Comparison of ENCODE assay signal across 31 mouse cellular contexts in genomic region chr4:117280397-117280930, GRCm38 (mm10). TPM values are rescaled to one million over a fixed set of nuclear protein-coding genes. Genes with fewer than 3 reads are reported as not detected.
DNase-seq lines count a peak whose midpoint lies in the region; ATAC-seq and TF ChIP-seq lines count a peak whose summit lies in the region.
"Had no signal": no experiment of that assay in that cellular context is flagged by ENCODE, and none has a peak within 500 bp of the region (broad histone marks: within the 10 kb centered on the region; RNA-seq: fewer than 3 reads in every experiment).

No protein-coding gene starts in this region.

- peaks cover 95% of the 10 kb centered on the region for H3K36me3 ChIP-seq in forebrain, embryonic 14.5 days (ENCODE audit: control insufficient read depth, insufficient read depth, low read length)
- H3K36me3 ChIP-seq in forebrain, embryonic 13.5 days (ENCODE audit: poor library complexity, severe bottlenecking): peaks cover 100% of the 10 kb centered on the region
- peaks cover 100% of the 10 kb centered on the region for H3K36me3 ChIP-seq in hindbrain, embryonic 10.5 days
- peaks cover 38% of the 10 kb centered on the region; the same call in 1 of the 2 replicates for H3K36me3 ChIP-seq in hindbrain, postnatal 0 days (ENCODE audit: insufficient read depth, low read length)
- peaks cover 95% of the 10 kb centered on the region for H3K36me3 ChIP-seq in midbrain, embryonic 10.5 days
- H3K36me3 ChIP-seq in midbrain, embryonic 13.5 days: peaks cover 79% of the 10 kb centered on the region

- H3K4me2 ChIP-seq in forebrain, embryonic 14.5 days (ENCODE audit: low read length): no peak overlapping the region
- H3K4me2 ChIP-seq in forebrain, embryonic 13.5 days: no peak overlapping the region
- no peak overlapping the region for H3K4me2 ChIP-seq in hindbrain, postnatal 0 days (ENCODE audit: low read depth, low read length)
- no peak overlapping the region for H3K4me2 ChIP-seq in midbrain, embryonic 13.5 days (replicated peaks)
- H3K4me2 ChIP-seq: embryonic facial prominence, embryonic 15.5 days; heart, embryonic 12.5 days; kidney, embryonic 15.5 days; liver, embryonic 11.5 days; lung, embryonic 15.5 days; neural tube, embryonic 15.5 days had no signal

- H3K9ac ChIP-seq in forebrain, embryonic 14.5 days (ENCODE audit: low read length): no peak overlapping the region
- no peak overlapping the region for H3K9ac ChIP-seq in forebrain, embryonic 13.5 days
- H3K9ac ChIP-seq in hindbrain, postnatal 0 days (replicated peaks; ENCODE audit: low read length): no peak overlapping the region
- no peak overlapping the region; the same call in 1 of the 2 replicates for H3K9ac ChIP-seq in midbrain, embryonic 13.5 days (replicated peaks)
- H3K9ac ChIP-seq: embryonic facial prominence, embryonic 15.5 days; heart, embryonic 12.5 days; kidney, embryonic 15.5 days; lung, embryonic 15.5 days; neural tube, embryonic 15.5 days had no signal

- no peak for TF ChIP-seq CTCF in hindbrain, postnatal 0 days (IDR thresholded peaks at IDR 0.05; ENCODE audit: low read depth)

- no peak for ATAC-seq in forebrain, embryonic 14.5 days
- no peak for ATAC-seq in forebrain, embryonic 13.5 days
- no peak for ATAC-seq in hindbrain, postnatal 0 days
- no peak for ATAC-seq in midbrain, embryonic 13.5 days
- ATAC-seq: activated CD4-positive, CD25-positive, alpha-beta regulatory T cell, adult 4 months had no signal

- H3K4me3 ChIP-seq in forebrain, embryonic 14.5 days (ENCODE audit: low read depth, low read length): no peak overlapping the region
- H3K4me3 ChIP-seq in forebrain, embryonic 13.5 days: no peak overlapping the region
- no peak overlapping the region for H3K4me3 ChIP-seq in hindbrain, embryonic 10.5 days
- no peak overlapping the region for H3K4me3 ChIP-seq in hindbrain, postnatal 0 days (ENCODE audit: low read length)
- no peak overlapping the region for H3K4me3 ChIP-seq in midbrain, embryonic 10.5 days
- H3K4me3 ChIP-seq in midbrain, embryonic 13.5 days (replicated peaks): no peak overlapping the region
- H3K4me3 ChIP-seq: embryonic facial prominence, embryonic 10.5 days; embryonic facial prominence, embryonic 15.5 days; heart, adult 2 months; heart, embryonic 12.5 days; kidney, embryonic 15.5 days; lung, embryonic 15.5 days; neural tube, embryonic 15.5 days had no signal

- WGBS in forebrain, embryonic 14.5 days: 89% methylated on average over 8 of the region's 8 CpGs
- 92% methylated on average over 8 of the region's 8 CpGs for WGBS in forebrain, embryonic 13.5 days
- WGBS in hindbrain, embryonic 10.5 days: 92% methylated on average over 8 of the region's 8 CpGs
- 56% methylated on average over 8 of the region's 8 CpGs for WGBS in hindbrain, postnatal 0 days
- 91% methylated on average over 8 of the region's 8 CpGs for WGBS in midbrain, embryonic 10.5 days
- WGBS in midbrain, embryonic 13.5 days: 91% methylated on average over 8 of the region's 8 CpGs

- peaks cover 10% of the 10 kb centered on the region; the same call in 1 of the 2 replicates for H3K4me1 ChIP-seq in forebrain, embryonic 14.5 days (ENCODE audit: control insufficient read depth, insufficient read depth, low read length)
- H3K4me1 ChIP-seq in forebrain, embryonic 13.5 days: peaks cover 36% of the 10 kb centered on the region
- peaks cover 90% of the 10 kb centered on the region for H3K4me1 ChIP-seq in hindbrain, embryonic 10.5 days (replicated peaks)
- H3K4me1 ChIP-seq in hindbrain, postnatal 0 days (ENCODE audit: insufficient read depth, low read length): peaks cover 10% of the 10 kb centered on the region
- peaks cover 88% of the 10 kb centered on the region for H3K4me1 ChIP-seq in midbrain, embryonic 10.5 days
- peaks cover 67% of the 10 kb centered on the region for H3K4me1 ChIP-seq in midbrain, embryonic 13.5 days (replicated peaks)

- DNase-seq in forebrain, embryonic 14.5 days (ENCODE audit: low spot score): no peak
- no peak for DNase-seq in hindbrain, embryonic 10.5 days (ENCODE audit: low spot score)
- DNase-seq in hindbrain, postnatal 0 days (ENCODE audit: low spot score): no peak
- DNase-seq in midbrain, embryonic 10.5 days (ENCODE audit: low spot score): no peak
- no peak for DNase-seq in adrenal gland, adult 18-20 months (ENCODE audit: low spot score in 2 of 2)
- DNase-seq: adrenal gland, adult 8-10 months; cerebellum, adult 8-10 months; cerebellum, postnatal 25 days; heart, adult 2 months; heart, postnatal 4 days; kidney, adult 18-20 months; kidney, postnatal 4 days; lung, postnatal 36 days; retina, postnatal 1 day; right cerebral cortex, postnatal 25 days; thymus, postnatal 14 days had no signal

- no peaks in the 10 kb centered on the region for H3K9me3 ChIP-seq in forebrain, embryonic 14.5 days (replicated peaks; ENCODE audit: control insufficient read depth, low read length)
- no peaks in the 10 kb centered on the region for H3K9me3 ChIP-seq in forebrain, embryonic 13.5 days (replicated peaks)
- H3K9me3 ChIP-seq in hindbrain, embryonic 10.5 days: no peaks in the 10 kb centered on the region
- H3K9me3 ChIP-seq in hindbrain, postnatal 0 days (ENCODE audit: low read length): no peaks in the 10 kb centered on the region
- peaks cover 4% of the 10 kb centered on the region; the same call in 1 of the 2 replicates for H3K9me3 ChIP-seq in midbrain, embryonic 10.5 days (replicated peaks)
- no peaks in the 10 kb centered on the region for H3K9me3 ChIP-seq in midbrain, embryonic 13.5 days
- H3K9me3 ChIP-seq: embryonic facial prominence, embryonic 10.5 days; embryonic facial prominence, embryonic 15.5 days; heart, embryonic 12.5 days; kidney, embryonic 15.5 days; lung, embryonic 15.5 days; neural tube, embryonic 15.5 days had no signal

- 0 out of 2 replicates have a peak overlapping the region, but pooled peaks have one; percentile 9 for H3K27ac ChIP-seq in forebrain, embryonic 14.5 days (ENCODE audit: low read depth, low read length)
- H3K27ac ChIP-seq in forebrain, embryonic 13.5 days: no peak overlapping the region
- peak overlapping the region; percentile 81; the same call in 1 of the 2 replicates for H3K27ac ChIP-seq in hindbrain, embryonic 10.5 days
- no peak overlapping the region for H3K27ac ChIP-seq in hindbrain, postnatal 0 days
- 0 out of 2 replicates have a peak overlapping the region, but pooled peaks have one; percentile 23 for H3K27ac ChIP-seq in midbrain, embryonic 10.5 days (replicated peaks)
- no peak overlapping the region for H3K27ac ChIP-seq in midbrain, embryonic 13.5 days
- H3K27ac ChIP-seq: embryonic facial prominence, embryonic 10.5 days; embryonic facial prominence, embryonic 15.5 days; heart, adult 2 months; kidney, embryonic 15.5 days; lung, embryonic 15.5 days; neural tube, embryonic 15.5 days had no signal

- H3K27me3 ChIP-seq in forebrain, embryonic 14.5 days (replicated peaks; ENCODE audit: control insufficient read depth, insufficient read depth, low read length): no peaks in the 10 kb centered on the region
- H3K27me3 ChIP-seq in forebrain, embryonic 13.5 days: no peaks in the 10 kb centered on the region
- H3K27me3 ChIP-seq in hindbrain, embryonic 10.5 days (ENCODE audit: insufficient read depth, poor library complexity, severe bottlenecking): peaks cover 10% of the 10 kb centered on the region; the same call in 1 of the 2 replicates
- H3K27me3 ChIP-seq in hindbrain, postnatal 0 days (ENCODE audit: insufficient read depth, low read length): no peaks in the 10 kb centered on the region; the same call in 1 of the 2 replicates
- peaks cover 90% of the 10 kb centered on the region for H3K27me3 ChIP-seq in midbrain, embryonic 10.5 days (ENCODE audit: low read depth, poor library complexity, severe bottlenecking)
- peaks cover 54% of the 10 kb centered on the region for H3K27me3 ChIP-seq in midbrain, embryonic 13.5 days
- H3K27me3 ChIP-seq: CH12.LX; embryonic facial prominence, embryonic 15.5 days; heart, embryonic 12.5 days; lung, embryonic 15.5 days had no signal

RNA-seq across cellular contexts. Expression of gene Armh1, which starts 28.5 kb away (rescaled TPM):
- 0.62 and 0.81 TPM in 2 replicates for polyA plus RNA-seq in forebrain, embryonic 14.5 days (2014; fragmentation: Nextera tagmentation; extraction: Ambion mirVana)
- polyA plus RNA-seq in forebrain, embryonic 13.5 days (2015; fragmentation: Nextera tagmentation; extraction: Ambion mirVana): 0.38 and 0.65 TPM in 2 replicates
- polyA plus RNA-seq in hindbrain, embryonic 10.5 days (2016; fragmentation: Nextera tagmentation; extraction: Ambion mirVana): 0.39 and 0.62 TPM in 2 replicates
- total RNA-seq in hindbrain, postnatal 0 days (2014; rRNA removed): 3.2 and 3.6 TPM in 2 replicates
- polyA plus RNA-seq in hindbrain, postnatal 0 days (2015; fragmentation: Nextera tagmentation; extraction: Ambion mirVana): 2.6 and 3.0 TPM in 2 replicates
- 0.22 and 0.36 TPM in 2 replicates for polyA plus RNA-seq in midbrain, embryonic 10.5 days (2016; fragmentation: Nextera tagmentation; extraction: Ambion mirVana)
- polyA plus RNA-seq in midbrain, embryonic 13.5 days (2015; fragmentation: Nextera tagmentation; extraction: Ambion mirVana): 0.31 and 0.83 TPM in 2 replicates
- 1 to 10 TPM; 1.9 to 2.4 TPM for total RNA-seq in adrenal gland, adult 18-20 months (2021)
- total RNA-seq: CH12.LX; gastrocnemius, adult 18-20 months; gastrocnemius, postnatal 4 days; heart, adult 2 months; megakaryocyte, adult 5-6 weeks had no signal
- polyA plus RNA-seq: activated CD4-positive, CD25-positive, alpha-beta regulatory T cell, adult 4 months; C2C12; liver, embryonic 11.5 days had no signal

RNA-seq across cellular contexts. Expression of gene Tmem53, which starts 28.7 kb away (rescaled TPM):
- 7.2 and 8.0 TPM in 2 replicates for polyA plus RNA-seq in forebrain, embryonic 14.5 days (2014; fragmentation: Nextera tagmentation; extraction: Ambion mirVana)
- 6.7 and 6.9 TPM in 2 replicates for polyA plus RNA-seq in forebrain, embryonic 13.5 days (2015; fragmentation: Nextera tagmentation; extraction: Ambion mirVana)
- 10.7 and 13.1 TPM in 2 replicates for polyA plus RNA-seq in hindbrain, embryonic 10.5 days (2016; fragmentation: Nextera tagmentation; extraction: Ambion mirVana)
- 7.5 and 16.5 TPM in 2 replicates for total RNA-seq in hindbrain, postnatal 0 days (2014; rRNA removed)
- polyA plus RNA-seq in hindbrain, postnatal 0 days (2015; fragmentation: Nextera tagmentation; extraction: Ambion mirVana): 14.0 and 14.5 TPM in 2 replicates
- polyA plus RNA-seq in midbrain, embryonic 10.5 days (2016; fragmentation: Nextera tagmentation; extraction: Ambion mirVana): 8.2 and 8.7 TPM in 2 replicates
- 10.2 and 10.4 TPM in 2 replicates for polyA plus RNA-seq in midbrain, embryonic 13.5 days (2015; fragmentation: Nextera tagmentation; extraction: Ambion mirVana)
- 10 to 100 TPM; 38.6 to 66.8 TPM for total RNA-seq in adrenal gland, adult 18-20 months (2021)

Comparison
In these comparisons a context has a peak if more than half of its experiments do, and no peak if none do; other contexts are left out.
1. H3K27ac ChIP-seq: peak in forebrain, embryonic 14.5 days (single experiment), hindbrain, embryonic 10.5 days (single experiment) and midbrain, embryonic 10.5 days (single experiment); none in forebrain, embryonic 13.5 days (single experiment), hindbrain, postnatal 0 days (single experiment) and midbrain, embryonic 13.5 days (single experiment).